Mouse (Mus musculus): ENCODE data around the gene Surf4.

Gene Surf4

DNA sequence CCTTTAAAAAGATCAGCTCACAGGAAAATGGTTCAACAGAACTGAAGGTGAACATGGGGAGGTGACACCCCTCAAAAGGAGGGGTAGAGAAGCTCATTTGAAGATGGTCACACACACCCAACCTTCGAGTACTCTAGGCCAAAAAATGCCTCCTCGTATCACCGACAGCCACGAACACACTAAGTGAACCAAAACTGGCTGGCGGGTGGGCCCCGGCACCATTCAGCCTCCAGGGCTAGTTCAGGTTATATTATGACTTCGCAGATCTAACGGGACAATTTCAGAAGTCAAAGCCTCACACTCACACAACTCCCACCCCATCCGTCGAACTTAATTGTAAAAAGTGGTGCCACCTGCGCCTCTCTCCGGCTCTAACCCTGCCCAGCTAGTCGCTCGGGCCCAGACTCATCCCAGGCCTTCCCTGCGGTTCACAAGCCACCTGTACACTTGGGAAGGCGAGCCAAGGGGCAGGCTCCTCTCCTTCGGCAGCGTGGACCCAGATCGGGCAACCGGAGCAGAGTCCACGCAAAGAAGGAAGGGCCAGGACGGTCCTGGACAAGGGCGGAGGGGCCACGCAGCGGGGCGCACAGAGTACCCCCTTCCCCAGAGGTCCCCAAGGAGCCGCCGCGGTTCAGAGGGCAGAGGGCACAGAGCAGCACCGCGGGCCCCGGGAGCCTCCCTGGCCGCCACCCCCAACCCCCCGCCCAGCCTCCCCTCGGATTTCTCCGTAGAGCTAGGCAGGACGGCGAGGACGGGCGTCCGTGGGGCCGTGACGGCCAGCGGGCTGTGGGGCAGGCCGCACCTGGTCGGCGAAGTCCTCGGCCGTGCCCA is 1.0 kb downstream of the Surf4 start:
- DNase-seq (ENCODE audit: low read depth in 1 of 2, low spot score in 2 of 2), result peak in 1 of 2 experiments; percentile 13

DNA sequence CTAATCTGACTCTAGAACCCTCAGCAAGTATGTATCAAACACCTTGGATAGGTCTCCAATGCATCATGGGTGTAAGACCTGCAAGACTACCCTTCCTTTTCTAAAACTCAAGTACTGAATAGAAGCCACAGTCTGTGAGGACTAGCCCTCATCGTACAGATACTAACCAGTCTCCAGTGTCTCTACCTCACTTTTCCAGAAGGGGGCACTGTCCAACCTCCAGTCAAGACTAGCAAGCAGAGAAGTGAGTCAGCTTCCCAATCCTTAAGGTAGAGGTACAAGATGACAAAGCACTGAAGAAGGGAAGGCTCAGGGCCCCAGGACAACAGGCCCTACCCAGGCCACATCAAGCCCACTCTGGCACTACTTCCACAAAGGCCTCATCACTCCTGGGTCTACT is 3.3 kb downstream of the Surf4 start:
- DNase-seq (ENCODE audit: low read depth in 1 of 2, low spot score in 2 of 2), result peak in 1 of 2 experiments; percentile 46

DNA sequence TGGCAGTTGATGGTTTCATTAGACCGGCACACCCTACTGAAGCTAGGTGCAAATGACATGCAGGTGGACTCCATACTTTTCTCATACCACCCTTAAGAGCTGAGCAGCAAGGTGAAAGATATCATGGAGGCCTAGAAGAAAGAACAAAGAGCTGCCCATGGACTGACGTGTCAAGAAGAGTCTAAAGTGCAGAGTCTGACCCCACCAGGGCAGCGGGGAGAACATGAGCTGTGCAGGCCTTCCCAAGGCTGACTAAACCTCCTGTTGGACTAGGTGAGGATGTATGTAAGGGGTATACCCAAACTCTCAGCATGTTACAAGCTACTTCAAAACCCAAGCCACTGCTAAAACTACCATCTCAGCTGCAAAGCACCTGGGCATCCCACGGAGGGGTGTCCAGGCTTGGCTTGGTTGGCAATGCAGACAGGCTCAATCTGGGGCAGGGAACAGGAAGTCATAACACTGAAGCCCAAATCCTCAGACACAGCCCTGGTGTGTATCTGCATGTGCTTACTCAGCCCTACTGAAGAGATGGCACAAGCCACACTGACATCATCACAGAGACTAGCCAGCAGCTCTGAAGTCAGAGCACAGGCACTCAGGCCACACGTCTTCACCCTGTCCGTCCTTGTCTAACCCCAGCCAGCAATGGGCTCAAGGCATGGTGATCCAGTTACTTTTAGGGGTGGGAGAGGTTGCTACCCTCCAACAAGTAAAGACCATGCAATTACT is 5.8 kb downstream of the Surf4 start:
- no peak for DNase-seq (ENCODE audit: low read depth in 1 of 2, low spot score in 2 of 2)

DNA sequence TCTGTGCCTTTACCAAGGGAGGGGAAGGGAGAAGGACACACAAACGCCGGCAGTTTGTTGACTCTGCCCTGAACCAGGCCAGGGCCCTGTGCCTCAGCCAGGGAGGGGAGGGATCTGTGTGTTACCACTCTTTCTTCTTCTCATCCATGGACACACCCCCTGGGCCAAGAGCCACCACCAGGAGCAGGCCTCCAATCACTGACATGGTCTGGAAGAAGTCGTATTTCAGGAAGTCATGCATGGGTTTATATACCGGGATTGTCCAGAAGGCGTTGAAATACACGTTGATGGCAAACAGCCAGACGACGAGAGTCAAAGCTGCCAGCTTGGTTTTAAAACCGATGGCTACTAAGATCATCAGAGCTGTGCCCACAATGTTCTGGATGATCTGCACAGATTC is 11.9 kb downstream of the Surf4 start:
- no peak for DNase-seq (ENCODE audit: low read depth in 1 of 2, low spot score in 2 of 2)

DNA sequence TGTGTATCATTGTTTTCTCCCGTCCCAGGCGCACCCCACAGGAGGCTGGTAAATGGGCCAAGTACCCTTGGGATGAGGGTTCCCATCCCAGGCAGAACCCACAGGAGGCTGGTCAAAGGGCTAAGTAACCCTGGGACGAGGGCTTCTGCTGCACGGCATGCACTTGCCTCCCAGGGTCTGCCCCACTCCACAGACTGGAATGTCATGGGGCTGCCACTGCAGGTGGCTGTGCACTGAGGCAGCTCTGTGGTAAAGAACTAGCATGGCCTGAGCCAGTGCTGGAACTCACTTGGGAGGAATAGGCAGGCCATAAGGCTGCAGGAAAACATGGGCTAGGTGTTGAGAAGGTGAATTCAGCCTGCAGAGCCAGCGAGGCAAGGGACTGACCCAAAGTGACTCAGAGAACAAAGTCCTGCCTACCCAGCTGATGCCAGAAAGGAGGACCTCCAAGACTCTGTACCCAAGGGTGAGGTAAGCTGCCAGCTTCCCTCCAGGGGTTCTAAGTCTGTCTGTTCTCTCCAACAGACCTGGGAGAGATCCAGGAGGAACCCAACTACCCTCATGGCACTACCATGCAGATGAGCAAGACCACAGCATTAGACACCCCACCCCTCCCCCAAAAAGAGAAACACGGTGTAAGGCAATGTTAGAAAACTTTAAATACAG is 13.4 kb downstream of the Surf4 start:
- no peak for DNase-seq (ENCODE audit: low read depth in 1 of 2, low spot score in 2 of 2)

DNA sequence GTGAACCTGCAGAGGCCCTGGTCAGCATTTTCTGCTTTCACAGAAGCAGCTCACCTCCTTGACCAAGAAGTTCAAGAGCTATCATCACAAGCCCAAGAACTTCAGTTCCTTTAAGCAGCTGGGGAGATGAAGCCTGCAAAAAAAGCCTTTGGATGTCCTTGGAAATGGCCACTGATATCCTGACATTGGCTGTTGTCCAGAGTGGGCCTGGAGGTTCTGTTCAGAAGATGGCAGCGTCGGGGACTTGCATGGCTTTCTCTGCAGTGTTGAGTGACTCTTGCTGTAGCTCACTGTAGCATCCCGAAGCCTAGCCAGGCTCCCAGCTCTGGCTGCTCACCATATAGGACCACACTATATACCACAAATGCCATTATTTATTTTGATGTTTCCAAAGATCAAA is 14.0 kb downstream of the Surf4 start:
- DNase-seq (ENCODE audit: low read depth in 1 of 2, low spot score in 2 of 2), result no peak

DNA sequence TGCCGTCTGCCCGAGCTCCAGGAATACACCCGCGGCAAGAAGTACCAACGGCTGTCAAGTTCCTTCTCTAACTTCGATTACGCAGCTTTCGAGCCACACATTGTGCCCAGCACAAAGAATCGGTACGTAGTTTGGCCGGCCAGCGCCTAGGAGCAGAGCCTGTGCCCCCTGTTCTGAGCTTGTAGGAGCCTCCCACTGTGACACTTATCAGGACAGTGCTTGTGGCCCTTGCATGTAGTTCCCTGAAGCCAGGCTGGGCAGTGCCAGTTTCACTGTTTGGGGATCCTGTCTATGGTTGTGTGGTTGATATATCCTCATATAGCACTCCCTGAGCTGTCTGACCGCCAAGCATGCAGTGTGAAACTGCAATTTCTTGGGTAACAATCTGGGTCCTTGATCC is 17.0 kb downstream of the Surf4 start:
- DNase-seq (ENCODE audit: low read depth in 1 of 2, low spot score in 2 of 2), result no peak

DNA sequence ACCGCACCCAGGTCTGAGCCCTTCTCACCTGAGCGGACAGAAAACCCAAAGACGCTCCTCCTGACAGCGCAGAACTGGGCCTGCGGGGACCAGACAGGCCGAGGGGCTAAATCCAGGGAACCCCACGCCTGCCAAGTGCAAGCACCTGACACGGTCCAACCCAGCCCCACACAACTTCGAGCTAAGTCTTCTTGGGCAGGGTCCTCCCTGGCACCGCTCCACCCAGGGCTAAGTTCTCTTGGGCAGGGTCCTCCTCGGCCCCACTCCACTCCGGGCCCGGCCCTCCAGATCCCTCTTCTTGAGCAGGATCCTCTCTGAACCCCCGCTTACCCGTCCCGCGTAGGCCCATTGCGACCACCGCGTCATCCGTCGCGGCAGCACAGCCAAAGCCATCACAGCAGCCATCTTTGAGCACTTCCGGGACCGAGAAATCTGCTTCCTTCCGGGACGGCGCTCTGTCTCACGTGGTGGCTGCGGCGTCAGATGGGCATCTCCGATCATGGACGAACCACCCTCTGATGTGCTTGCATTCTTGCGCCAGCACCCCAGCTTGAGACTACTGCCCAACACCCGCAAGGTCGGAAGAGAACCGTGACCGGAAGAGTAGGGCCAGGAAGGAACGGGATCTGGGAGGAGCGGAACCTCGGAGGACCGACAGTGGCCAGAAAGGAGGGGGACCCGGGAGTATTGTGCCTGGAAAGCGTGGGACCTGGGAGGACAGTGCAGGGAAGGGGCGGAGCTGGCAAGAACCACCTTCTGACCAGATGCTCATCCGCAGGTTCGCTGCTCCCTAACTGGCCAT is 17.6 kb downstream of the Surf4 start, which contains the start of the genes Surf2 and Surf1:
Gene Surf2 (plus strand): TSS at position 441 of the 802 bp plus-strand sequence.
Gene Surf1 (minus strand): TSS at position 604 of the 802 bp plus-strand sequence.
- peak; percentile 57 to 69 for DNase-seq (ENCODE audit: low read depth in 1 of 2, low spot score in 2 of 2)

DNA sequence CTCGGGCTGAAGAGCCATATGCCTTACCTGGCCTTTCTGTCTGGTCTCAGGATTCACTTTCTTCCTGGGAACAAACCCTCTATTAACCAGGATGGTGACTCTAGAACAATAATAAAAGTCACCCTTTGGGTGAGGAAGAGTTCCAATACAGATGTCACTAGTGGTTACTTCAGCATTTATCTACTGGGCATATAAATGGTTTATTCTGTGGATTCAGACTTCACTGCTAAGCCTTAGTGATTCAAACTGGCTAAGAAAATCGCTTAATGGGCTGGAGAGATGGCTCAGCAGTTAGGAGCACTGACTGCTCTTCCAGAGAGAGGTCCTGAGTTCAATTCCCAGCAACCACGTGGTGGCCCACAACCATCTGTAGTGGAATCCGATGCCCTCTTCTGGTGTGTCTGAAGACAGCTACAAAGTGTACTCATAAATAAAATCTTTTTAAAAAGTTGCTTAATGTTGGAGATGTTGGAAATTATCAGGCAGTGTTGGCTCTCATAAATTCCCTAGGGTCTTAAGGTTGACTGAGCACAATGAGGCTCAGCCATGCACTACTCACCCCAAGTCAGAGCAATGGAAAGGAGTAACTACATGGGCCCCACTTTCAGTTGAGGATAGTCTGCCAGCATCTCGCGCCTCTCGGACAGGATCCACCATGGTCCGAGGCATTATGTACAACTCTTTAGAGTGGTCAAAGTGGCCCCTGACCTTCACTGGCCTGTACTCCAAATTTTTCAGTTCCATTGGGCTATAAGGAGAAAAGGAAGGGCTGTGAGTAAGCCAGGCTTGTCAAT is 19.4 kb downstream of the Surf4 start:
- DNase-seq (ENCODE audit: low read depth in 1 of 2, low spot score in 2 of 2), result no peak

DNA sequence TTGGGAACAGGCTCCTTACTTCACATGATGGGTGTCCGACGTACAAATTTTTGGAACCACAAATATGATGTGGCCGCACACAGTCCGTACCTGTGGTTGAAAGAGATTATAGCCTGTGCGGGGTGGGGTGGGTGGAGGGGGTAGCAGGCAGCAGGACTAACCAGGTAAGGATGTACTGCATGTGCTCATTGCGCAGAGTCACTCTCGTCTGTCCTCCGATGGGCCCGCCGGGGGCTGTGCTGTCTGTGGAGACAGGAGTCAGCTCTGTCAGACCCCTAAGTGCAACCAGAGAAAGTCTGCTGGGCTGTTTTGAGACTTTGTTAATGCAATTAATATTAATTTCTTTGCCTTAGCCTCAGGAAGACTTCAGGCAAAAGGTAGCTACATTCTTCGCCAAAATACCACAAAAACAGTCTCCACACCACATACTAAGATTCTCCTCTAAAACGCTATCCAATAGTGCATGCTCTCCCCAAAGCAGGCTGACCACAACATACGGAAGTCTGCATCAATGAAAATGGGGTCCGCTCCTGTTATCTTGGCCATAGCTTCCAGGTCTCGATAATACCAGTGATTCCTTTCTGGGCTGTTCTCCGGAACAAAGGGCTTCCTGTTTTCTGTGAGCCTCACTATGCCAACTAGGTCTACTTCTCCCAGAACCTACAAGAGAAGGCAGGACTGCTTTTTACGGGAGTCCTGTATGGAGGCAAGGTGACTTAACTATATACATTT is 20.1 kb downstream of the Surf4 start:
- DNase-seq (ENCODE audit: low read depth in 1 of 2, low spot score in 2 of 2), result no peak

DNA sequence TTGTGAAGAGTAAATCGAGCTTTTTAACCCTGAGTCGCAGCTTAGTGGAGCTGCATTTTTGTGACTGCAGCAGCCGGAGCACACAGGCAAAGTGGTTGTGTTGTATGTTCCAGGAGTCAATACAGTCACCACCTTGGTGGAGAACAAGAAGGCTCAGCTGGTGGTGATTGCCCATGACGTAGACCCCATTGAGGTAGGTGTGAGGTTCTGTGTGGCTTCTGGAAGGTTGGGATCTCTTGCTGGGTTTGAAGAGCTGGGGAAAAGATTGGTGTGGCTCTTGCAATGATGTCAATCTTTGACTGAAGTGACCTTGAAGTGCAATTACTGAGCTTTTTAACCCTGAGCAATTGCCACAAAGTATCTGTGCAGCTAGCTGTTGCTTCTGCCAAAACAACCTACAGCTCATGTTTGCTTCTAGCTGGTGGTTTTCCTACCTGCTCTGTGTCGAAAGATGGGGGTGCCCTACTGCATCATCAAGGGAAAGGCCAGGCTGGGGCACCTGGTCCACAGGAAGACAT is 21.4 kb downstream of the Surf4 start:
- no peak for DNase-seq (ENCODE audit: low read depth in 1 of 2, low spot score in 2 of 2)

DNA sequence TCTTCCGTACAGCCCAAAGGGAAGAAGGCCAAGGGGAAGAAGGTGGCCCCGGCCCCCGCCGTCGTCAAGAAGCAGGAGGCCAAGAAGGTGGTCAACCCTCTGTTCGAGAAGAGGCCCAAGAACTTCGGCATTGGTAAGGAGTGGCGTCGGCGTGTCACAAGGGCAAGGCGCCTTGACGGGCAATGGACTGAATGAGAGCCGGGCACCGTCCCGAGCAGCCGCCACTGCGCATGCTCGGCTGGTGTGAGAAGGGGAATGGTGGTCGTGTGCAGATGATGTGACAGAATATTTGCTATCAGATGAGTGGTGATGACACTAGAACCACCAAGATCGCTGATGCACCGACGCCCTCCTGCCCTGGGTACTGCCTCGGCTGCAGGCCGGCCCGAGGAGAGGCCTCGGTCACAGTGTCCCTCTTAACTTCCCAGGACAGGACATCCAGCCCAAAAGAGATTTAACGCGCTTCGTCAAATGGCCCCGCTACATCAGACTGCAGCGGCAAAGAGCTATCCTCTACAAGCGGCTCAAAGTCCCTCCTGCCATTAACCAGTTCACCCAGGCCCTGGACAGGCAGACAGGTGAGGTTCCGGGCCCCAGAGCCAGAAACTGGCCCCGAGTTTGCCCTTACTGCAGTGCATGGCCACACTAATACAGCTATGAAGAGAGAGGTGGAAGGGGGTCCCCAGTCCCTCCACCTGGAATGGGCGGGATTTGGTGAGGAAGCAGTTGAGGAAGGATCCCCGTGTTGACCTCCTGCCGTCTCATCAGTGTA is 22.5 kb downstream of the Surf4 start:
- no peak for DNase-seq (ENCODE audit: low read depth in 1 of 2, low spot score in 2 of 2)

DNA sequence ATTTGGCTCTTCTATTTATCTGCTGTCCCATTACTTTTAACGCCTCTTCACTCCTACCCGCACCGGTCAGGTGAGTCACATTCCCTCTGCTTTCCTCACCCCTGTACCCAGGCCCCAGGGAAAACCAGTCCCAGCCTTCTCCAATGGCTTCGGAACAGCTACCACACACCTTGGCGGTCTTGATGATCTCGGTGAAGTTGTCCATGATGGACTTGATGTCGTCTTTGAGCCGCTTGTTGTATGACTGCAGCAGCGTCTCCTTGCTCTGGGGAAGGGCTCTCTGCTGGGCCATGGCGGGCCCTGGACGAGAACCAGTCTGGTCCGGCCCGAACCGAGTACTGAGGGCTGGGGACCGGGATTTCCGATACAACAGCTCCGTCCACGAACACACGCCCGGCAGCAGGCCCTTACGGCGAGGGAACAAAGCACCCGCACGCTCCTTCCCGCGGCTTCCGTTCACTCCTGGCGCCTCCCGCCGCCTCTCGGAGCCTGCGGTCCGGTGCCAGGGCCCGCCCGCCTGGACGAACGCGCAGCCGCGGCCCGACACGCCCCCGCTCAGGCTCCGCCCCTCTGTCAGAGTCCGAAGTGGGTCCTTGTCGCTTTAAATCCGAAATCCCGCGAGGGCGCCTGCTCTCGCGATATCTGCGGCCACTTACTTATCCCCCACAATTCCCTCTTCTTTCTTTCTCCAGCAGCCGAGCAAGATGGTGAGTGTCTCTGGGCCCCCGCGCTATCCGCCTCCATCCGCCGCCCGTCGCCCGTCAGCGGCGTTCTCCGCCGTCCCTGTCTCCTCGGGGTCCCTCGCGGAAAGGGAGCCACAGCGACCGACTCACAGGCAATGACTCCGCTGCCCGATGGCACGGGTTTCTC is 23.4 kb downstream of the Surf4 start, which contains the start of the genes Med22 and Rpl7a:
Gene Med22 (minus strand): TSS at position 554 of the 870 bp plus-strand sequence.
Gene Rpl7a (plus strand): TSS at position 641 of the 870 bp plus-strand sequence.
- DNase-seq (ENCODE audit: low read depth in 1 of 2, low spot score in 2 of 2), result peak; percentile 96 to 99

DNA sequence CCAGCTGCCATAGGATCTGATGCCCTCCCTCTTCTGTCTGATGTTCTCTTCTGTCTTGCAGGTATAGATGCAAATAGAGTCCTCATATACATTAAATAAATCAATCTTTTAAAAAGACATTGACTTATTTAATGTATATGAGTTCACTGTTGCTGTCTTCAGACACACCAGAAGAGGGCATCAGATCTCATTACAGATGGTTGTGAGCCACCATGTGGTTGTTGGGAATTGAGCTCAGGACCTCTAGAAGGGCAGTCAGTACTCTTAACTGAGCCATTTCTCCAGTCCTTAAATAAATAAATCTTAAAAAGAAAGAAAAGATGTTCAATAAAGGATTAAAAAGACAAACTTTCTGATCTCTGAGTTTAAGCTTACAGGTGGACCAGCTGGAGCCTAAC is 24.3 kb downstream of the Surf4 start:
- DNase-seq (ENCODE audit: low read depth in 1 of 2, low spot score in 2 of 2), result no peak

DNA sequence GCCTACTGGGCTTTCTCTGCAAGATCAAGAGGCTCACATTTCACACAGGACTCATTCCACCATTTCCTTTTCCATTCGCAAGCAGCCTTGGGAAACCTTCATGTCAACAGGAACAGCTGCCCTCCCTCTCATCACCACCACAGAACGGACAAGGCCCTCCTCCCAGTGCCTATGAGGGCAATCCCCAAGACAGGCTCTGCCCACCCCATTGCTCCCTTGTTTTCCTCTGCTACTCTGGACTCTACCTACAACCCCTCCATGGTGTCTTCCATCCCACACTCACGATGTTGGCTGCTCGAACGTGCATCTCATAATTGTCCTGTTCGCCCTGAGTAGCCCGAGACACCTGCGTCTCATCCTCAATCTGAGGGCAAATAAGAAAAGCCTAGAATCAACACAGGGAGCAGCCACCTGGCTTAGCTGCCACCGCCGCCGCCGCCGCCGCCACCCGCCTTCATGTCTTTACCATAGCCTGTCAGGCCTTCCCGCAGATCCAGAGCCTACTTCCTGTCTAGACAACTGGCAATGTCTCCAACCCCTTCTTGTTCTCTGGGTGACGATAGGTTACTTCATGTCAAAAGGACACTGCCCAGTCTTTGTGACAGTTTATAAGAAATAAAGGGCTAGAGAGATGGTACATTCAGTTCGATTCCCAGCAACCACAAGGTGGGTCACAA is 24.9 kb downstream of the Surf4 start:
- DNase-seq (ENCODE audit: low read depth in 1 of 2, low spot score in 2 of 2), result no peak

DNA sequence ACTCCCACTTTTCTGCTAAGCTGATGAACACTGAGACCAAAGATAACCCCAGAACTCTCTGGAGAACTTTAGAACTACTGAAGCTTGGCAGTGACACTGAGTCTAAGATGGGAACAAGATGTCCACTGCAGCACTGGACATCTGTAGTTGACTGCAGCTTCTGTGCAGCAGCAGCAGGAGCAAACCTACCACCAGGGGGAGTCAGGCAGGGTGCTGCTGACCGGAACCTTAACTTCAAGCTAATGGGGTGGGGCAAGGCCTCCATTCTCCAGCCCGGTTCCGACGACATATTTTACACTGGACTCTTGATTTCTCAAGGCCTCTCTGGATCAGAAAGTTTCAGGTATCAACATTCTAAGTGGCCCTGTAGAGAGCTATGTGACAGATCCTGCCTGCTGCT is 26.6 kb downstream of the Surf4 start:
- DNase-seq (ENCODE audit: low read depth in 1 of 2, low spot score in 2 of 2), result no peak

DNA sequence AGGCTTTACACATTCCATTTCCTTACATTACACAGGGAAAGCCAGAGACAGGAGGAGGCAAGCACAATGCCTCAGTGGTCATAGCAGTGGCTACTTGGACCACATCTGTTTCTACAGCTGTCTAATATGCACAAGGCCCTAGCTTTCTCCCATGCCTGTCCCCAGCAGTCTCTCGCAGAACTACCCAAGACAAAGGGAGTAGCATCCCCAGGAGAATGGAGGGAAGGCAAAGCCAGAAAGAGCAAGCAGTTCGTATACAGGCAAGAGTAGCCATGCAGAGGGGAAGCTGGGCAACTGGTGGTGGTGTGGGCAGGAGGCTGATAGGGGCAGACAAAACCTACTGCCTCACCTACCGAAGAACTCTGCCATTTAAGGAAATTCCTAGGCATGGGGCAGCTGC is 27.3 kb downstream of the Surf4 start:
- DNase-seq (ENCODE audit: low read depth in 1 of 2, low spot score in 2 of 2), result no peak
